Mouse (Mus musculus) heart, postnatal 10 days (tissue): ENCODE data around the gene Tmsb4x. TPM values are rescaled to one million over a fixed set of nuclear protein-coding genes. Genes with fewer than 3 reads are reported as not detected.
A peak's percentile ranks its signal among the peaks of the same experiment; 100 is the strongest.

Experiments
- DNase-seq, 2 experiments: peaks; one replicate each; pipeline ENCODE4 v3.0.0; 2021
- intact Hi-C: fragments of 180-260 bp; cut with DNase I; formaldehyde crosslinking; loops from one replicate; pipeline ENCODE4 v1.15.1; 2025
- total RNA-seq, 2 experiments: library from RNA; stranded (reverse); gene quantifications; 2 replicates each; pipeline ENCODE4 v1.2.3; 2021

Gene Tmsb4x
- total RNA-seq: 100 to 1,000 TPM; 782 to 828 TPM

DNA sequence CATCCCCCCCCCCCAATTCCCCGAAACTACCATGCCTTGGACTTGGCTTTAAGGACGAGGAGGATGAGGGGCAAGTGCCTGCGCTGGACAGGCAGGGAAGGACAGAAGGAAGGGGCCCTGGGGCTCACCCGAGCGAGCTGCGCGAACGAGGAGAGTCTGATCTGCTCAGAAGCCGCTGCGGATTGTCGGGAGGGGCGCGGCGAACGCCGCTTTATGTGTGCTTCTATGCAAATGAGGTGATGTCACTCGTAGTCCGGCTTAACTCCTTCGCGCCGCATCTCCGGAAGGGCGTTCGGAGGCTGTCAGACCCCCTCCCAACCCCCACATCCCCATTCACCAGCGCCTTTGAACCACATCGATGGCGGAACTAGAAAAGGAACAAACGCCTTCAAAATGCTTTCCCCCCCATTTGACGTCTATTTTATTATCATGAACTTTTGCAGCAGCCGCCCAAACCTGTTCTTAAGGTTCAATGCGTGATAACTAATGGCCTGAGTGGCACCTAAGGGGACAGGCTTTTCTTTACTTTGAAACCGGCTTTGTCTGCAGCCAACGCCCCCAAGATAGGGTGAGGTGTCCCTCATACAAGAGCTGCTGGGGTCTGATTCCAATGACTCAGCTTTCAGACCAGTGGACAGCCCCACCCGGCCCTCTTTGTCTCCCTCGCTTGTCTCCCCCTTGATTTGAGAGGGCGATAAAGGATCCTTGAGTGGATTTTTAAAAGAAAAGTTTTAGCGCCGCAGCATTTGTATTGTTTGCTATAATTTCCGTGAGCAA is at the start of gene Tmsb4x:
Gene Tmsb4x (minus strand): TSS at position 338 of the 777 bp plus-strand sequence.
- intact Hi-C loops: loop anchor here (5.0 to 10.0 kb wide), 6 partner anchors 57 to 404 kb away; no protein-coding TSS in a partner anchor

DNA sequence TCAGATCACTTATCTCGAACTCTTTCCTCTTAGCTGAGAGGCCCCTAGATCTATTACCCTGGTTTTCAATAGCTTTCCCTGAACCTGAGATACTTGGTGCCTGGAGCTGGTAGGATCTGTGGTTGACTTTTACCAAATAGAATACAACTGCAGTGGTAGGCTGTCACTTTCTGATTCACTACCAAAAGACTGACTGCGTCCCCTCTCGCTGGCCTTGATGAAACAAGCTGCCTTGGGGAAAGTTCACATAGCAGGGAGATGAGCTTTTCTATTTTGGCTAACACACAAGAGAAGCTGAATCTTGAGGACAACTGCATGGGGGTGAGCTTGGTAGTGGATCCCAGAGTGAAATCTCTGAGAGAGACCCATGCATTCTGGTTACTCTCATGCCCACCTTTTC is 32.6 kb upstream of the Tmsb4x start:
- no peak for DNase-seq
- intact Hi-C loops: no loop called here

More for the DNA sequence above, at the start of gene Tmsb4x:
- DNase-seq: peak; percentile 88 to 90

DNA sequence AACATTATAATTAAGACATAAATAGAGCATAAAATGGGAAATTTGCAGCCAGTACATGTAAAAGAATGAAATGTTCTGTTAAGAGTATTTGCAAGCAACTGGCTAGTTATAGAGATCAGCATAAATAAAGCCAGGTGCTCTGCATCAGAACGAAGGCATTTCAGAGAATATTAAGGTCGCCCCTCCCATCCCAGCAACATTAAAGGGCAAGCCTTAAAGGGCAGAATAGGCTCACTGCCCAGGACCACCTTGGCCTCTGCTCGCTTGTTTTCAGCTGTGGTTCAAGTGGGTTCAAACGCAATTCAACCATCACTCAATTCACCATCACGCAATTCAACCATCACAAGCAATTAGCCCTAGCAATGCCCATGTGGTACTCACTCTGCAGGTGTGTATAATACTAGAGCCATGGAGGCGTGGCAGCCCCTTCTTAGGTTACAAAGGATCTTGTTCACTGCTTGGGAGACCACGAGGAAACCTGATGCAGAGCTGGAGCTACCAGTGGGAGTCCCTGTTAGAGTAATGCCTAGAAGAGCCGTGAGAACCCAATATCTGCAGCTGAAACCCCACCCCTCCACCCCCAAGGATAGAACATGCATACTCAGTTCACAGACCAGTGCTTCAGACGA is 30.3 kb upstream of the Tmsb4x start:
- intact Hi-C loops: loop anchor here (10.0 kb wide), 2 partner anchors 725 to 795 kb away; partner anchors contain the start of genes Ofd1, Tceanc and Trappc2

DNA sequence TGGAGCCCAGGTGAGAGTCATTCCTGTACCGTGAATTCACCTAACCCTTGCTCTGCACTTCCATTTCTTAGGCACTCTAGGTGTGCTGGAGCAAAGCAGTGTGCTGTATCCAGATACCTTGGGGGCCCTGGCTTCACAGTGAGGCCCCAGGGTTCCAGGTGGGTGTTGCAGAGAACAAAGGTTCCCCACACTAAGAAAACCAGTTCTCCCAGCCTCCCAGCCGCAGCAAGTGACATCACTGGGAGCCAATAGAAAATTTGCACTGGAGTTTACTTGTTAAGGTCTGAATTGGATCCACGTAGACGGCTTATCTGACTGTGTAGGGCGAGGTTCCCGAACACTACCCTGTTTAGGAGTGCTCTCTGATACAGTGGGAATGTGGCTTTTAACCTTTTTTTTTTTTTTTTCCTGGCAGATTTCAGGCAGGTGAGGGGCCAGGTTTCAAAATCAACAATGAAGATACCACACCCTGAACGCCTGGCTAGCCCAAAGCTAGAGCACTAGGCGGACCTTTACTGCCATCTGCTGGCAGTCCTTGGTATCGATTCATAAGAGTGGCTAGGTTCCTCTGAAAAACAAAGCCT is 24.1 kb upstream of the Tmsb4x start:
- peak; percentile 64 to 81 for DNase-seq
- intact Hi-C loops: loop anchor here (1.0 to 10.0 kb wide), 4 partner anchors 572 to 1066 kb away; partner anchors contain the start of genes Ofd1, Tceanc and Trappc2

More for the DNA sequence above, 30.3 kb upstream of the Tmsb4x start:
- no peak for DNase-seq

DNA sequence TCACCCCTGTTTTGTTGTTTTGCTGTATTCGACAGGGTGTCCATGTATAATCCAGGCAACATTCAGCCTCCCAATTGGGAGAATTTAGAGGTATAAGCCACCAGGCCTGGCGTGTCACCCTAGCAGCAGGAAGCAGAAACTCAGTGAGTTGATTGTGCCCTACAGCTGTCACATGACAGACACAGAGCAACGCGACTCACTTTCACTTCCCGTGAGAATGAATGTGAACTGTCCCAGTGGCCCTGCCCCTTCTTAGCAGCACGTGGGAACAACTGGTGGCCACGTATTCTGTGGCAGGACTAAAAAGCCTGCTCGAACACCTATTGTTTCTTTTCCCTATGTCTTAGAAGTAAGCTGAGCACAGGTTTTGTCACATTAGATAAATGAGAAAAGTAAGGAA is 22.0 kb upstream of the Tmsb4x start:
- intact Hi-C loops: loop anchor here (5.0 to 10.0 kb wide), 3 partner anchors 716 to 1064 kb away; partner anchors contain the start of genes Ofd1, Tceanc and Trappc2
- no peak for DNase-seq

- DNase-seq: no peak
- intact Hi-C loops: loop anchor here (5.0 to 10.0 kb wide), 3 partner anchors 715 to 1063 kb away; partner anchors contain the start of genes Ofd1, Tceanc and Trappc2
Observed at GRCm38 (mm10) chrX:167229819-167230218, 20.7 kb upstream of the Tmsb4x start.

- intact Hi-C loops: no loop called here
- peak; percentile 47 to 51 for DNase-seq
Observed at GRCm38 (mm10) chrX:167229206-167229605, 20.1 kb upstream of the Tmsb4x start.

DNA sequence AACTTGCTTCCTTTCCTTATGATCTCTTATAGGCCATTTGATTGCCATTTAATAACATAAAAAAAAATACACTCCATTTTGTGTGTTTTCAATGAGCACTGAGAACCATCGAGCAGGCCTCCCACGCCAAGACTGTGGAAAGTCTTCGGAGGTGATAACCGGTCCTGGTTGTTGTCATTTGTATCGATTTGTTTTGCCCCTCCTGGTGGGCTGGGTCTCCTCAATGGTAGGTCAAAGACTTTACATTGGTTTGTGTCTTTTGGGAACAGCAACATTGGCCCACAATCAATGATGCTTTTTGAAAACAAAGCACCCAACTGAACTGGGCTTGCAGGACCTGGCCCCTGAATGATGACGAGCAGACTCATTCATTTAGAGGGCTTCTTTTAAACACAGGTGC is 18.6 kb upstream of the Tmsb4x start:
- no peak for DNase-seq
- intact Hi-C loops: no loop called here

GRCm38 (mm10) chrX:167227138-167227537 is 18.0 kb upstream of the Tmsb4x start:
- intact Hi-C loops: no loop called here
- DNase-seq: peak in 1 of 2 experiments; percentile 11

GRCm38 (mm10) chrX:167226570-167226969 is 17.5 kb upstream of the Tmsb4x start:
- intact Hi-C loops: no loop called here
- no peak for DNase-seq

GRCm38 (mm10) chrX:167212707-167213106 is 3.6 kb upstream of the Tmsb4x start:
- DNase-seq: peak; percentile 61 to 64
- intact Hi-C loops: loop anchor here (5.0 kb wide), 1 partner anchor 485 kb away; no protein-coding TSS in a partner anchor

DNA sequence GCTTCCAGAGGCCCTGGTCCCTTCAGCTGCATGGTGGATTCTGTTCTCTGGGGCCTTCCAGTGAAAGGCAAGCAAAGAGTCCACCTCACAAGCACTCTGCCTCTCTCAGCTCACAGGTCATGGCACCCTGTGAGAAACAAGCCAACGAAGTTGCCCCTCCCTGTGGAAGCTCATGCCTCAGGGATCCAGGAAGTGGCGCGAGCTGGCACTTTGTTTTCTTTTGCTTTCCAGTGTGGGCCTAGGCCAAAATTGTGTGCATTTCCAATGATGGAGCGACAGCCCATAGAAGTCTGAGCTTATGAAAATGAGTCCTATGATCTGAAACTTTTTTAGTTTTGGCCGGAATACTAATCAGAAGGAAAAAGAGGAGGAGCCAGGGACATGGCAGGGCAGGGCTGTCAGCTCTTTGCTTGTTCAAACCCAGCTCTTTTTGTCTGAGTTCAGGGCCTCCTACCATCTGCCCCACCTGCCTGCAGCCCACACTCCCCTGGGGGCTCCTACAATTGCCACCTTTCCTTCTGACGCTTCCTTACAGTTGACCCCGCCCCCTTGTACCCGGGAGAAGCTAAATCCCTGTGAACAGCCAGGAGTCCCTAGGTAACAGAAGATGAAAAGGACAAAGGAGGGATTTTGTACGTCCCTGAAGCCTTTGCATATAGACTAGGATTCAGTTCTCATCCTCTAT is 2.9 kb upstream of the Tmsb4x start:
- no peak for DNase-seq
- intact Hi-C loops: loop anchor here (5.0 kb wide), 1 partner anchor 485 kb away; no protein-coding TSS in a partner anchor

DNA sequence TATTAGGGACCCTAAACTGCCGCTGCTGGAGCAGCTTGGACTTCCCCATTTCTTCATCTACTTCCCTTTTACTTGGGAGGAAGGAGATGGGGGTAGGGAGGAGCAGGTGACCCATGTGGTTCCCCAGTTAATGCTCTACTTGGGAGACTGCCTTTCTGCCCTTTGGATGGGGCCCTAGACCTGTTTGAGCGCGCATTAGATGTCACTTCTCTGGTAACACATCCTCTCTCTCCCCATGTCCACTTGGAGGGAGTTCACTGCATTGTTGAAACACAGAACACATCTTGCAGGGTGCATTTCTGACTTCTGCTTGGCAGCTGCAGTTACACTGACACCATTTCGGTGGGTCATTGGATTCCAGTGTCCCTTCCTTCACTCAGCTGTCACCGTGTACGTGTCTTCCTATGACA is 1.2 kb upstream of the Tmsb4x start:
- peak; percentile 35 to 43 for DNase-seq
- intact Hi-C loops: loop anchor here (5.0 kb wide), 1 partner anchor 483 kb away; no protein-coding TSS in a partner anchor

DNA sequence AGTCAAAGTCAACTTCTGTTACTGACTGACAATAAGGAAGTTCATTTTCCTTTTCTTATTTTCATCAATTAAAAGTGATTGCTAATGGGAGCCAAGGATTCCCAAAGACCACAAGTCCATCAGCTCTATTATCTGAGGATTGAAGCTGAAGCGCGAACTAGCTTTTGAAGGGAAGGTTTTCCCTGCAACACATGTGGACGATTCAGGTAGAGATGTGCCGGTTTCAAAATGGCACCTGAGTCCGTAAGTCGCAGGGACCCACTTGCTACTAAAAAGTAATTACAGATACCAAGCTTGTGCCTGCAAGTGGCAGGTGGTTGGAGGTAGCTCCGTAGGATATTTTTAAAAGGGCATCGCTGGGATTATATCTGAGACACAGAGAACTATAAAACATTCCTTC is 713 bp upstream of the Tmsb4x start:
- intact Hi-C loops: loop anchor here (5.0 to 10.0 kb wide), 7 partner anchors 58 to 483 kb away; no protein-coding TSS in a partner anchor
- peak in 1 of 2 experiments; percentile 24 for DNase-seq

DNA sequence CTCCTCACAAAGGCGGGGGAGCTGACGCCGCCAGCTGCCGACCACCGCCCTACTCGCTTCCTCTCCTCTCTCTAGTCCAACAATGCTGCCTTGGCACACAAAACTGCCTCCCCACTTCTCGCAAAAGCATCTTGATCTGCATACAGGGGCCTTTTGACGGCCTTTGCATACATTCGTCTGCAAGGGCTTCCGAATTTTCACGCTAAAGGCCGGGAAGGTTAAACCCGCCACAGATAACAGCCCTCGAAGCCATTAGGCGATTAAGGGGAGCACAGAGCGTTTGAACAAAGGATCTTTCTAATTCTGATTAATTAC is 652 bp downstream of the Tmsb4x start:
- intact Hi-C loops: loop anchor here (5.0 to 10.0 kb wide), 6 partner anchors 56 to 404 kb away; no protein-coding TSS in a partner anchor

DNA sequence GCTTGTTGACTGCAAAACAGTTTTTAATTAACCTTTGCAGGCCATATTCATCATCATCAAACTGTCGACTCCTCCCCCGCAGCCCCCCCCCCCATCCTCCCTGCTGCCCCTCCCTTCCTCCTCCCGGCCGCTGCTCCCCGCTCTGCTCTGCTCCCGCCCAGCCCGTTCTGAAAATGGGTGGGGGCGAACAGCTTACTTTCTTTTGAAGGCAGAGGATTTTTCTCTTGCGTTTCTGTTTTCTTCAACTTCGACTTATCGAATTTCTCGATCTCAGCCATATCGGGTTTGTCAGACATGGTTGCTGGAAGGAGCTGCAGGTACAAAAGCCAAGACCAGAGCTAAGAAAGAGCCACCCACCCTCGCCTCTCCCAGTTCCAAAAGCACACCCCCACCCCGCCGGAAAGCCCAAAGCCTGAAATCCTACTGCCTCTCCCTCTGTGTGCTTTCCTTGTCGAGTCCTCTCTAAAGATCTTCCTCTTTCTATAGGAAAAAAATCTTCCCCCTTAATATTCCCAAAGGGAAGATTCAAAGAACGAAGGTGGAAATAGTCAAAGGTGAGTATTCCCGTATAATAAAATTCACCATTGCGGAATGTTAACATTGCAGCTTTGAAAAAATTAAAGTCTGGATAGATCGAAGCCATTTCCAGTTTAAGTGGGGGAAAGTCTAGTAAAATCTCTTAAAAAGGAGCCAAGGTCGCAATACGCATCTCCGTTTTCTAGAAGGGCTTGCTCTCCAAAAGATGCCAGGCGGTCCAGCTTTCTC is 1.2 kb downstream of the Tmsb4x start:
- intact Hi-C loops: loop anchor here (1.0 to 10.0 kb wide), 7 partner anchors 56 to 547 kb away; no protein-coding TSS in a partner anchor
- DNase-seq: peak; percentile 44 to 45

More for the DNA sequence above, 652 bp downstream of the Tmsb4x start:
- peak; percentile 52 to 63 for DNase-seq

- intact Hi-C loops: loop anchor here (5.0 to 10.0 kb wide), 6 partner anchors 54 to 401 kb away; no protein-coding TSS in a partner anchor
- DNase-seq: peak in 1 of 2 experiments; percentile 23
Observed at GRCm38 (mm10) chrX:167205813-167206520, 3.1 kb downstream of the Tmsb4x start.

DNA sequence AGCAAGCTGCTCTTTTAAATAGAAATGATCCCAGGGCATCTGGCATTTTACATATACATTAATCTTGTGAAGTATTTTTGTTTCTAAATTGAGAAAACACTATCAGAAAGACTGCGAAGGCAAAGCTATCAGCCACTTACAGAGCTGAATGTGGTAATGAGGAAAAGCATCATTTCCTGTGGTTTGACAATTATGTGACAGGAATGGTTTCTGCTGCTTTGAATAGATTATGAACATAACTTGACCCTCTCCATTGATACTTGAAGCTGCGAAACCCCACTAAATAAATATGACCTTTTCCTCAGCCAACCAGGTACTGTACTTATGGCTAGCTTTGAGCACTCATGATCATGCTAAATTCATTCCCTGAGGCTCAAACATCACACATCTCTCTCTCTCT is 7.8 kb downstream of the Tmsb4x start:
- intact Hi-C loops: loop anchor here (5.0 to 10.0 kb wide), 2 partner anchors 39 to 397 kb away; no protein-coding TSS in a partner anchor
- no peak for DNase-seq
